Mouse (Mus musculus): ENCODE measurements around the gene Dbil5. TPM values are rescaled to one million over a fixed set of nuclear protein-coding genes. Genes with fewer than 3 reads are reported as not detected.

Gene Dbil5
- total RNA-seq, 1 experiment = 1.4 TPM

DNA sequence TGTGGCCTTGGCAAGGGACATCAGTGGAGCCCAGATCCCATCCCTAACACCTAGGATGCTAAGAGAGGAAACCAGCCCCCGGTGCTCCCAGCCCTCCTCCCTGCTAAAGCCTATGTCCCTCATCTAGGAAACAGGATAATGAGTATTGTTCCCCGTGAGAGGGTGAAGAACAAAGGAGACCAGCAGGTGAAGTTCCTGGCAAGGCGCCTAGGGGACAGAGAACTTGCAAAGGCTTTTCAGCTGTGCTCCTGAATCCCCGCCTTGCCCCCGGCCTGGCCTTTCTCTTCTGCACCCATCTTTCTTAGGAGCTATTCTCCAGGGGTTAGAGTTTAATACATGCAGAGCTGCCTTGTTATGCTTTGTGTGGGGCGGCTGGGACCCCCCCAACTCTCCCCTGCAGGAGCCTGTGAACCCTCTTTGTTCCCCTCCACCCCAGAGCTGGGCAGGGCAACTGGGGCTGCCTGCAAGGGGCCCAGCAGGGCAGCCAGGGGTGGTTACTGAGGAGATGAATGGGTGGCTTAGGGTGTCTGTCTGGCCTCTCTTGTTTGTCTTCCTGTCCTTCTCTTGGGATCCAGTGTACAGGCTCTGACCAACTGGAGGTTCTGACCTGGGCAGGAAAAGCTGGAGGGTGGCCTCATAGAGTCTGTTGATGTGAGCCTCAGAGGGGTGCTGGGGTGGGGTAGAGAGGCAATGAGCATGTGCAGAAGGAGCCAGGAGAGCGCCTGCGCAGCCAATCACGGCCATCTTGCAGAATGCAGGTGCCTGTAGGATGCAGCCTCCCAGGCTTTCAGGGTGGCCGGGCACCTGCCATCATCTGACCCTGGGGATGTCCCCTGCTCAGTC is 43.0 kb downstream of the Dbil5 start:
- TF ChIP-seq ZC3H11A (IDR thresholded peaks at IDR 0.05; ENCODE audit: borderline replicate concordance, low read depth, low read length) (no peak), MAFK (IDR thresholded peaks at IDR 0.05; ENCODE audit: insufficient read depth, low read depth, low read length) (no peak), HCFC1 (IDR thresholded peaks at IDR 0.05; ENCODE audit: borderline replicate concordance, insufficient read depth, low read length) (no peak), CHD2 (IDR thresholded peaks at IDR 0.05; ENCODE audit: low read depth, low read length) (no peak), ZNF384 (IDR thresholded peaks at IDR 0.05; ENCODE audit: low read depth, low read length) (no peak)
- DNase-seq (ENCODE audit: low read depth, low spot score) = no peak
- H3K36me3 ChIP-seq (ENCODE audit: control insufficient read depth, insufficient read depth, low read length, poor library complexity, severe bottlenecking) = peaks cover 10% of the 10 kb centered on the region
- H3K4me3 ChIP-seq (ENCODE audit: insufficient read depth in 1 of 2, low read depth in 1 of 2, low read length in 2 of 2, poor library complexity in 1 of 2, severe bottlenecking in 1 of 2) = no peak overlapping the region
- peaks cover 0 to 12% of the 10 kb centered on the region in 2 experiments; a peak in 3 of 4 replicates for H3K4me1 ChIP-seq (ENCODE audit: control insufficient read depth in 2 of 2, insufficient read depth in 2 of 2, low read length in 2 of 2, poor library complexity in 1 of 2)
- H3K9ac ChIP-seq (ENCODE audit: insufficient read depth, low read depth, low read length, poor library complexity, severe bottlenecking) = no peak overlapping the region
- in situ Hi-C loops (cut with MboI; ENCODE audit: low sequenced_read_pairs in 2 of 2, unreplicated experiment in 2 of 2) = no loop called here
- H3K9me3 ChIP-seq (ENCODE audit: control insufficient read depth, insufficient read depth, low read depth, low read length) = no peaks in the 10 kb centered on the region
- H3K27ac ChIP-seq (ENCODE audit: insufficient read depth, low read depth, low read length, poor library complexity, severe bottlenecking) = no peak overlapping the region

DNA sequence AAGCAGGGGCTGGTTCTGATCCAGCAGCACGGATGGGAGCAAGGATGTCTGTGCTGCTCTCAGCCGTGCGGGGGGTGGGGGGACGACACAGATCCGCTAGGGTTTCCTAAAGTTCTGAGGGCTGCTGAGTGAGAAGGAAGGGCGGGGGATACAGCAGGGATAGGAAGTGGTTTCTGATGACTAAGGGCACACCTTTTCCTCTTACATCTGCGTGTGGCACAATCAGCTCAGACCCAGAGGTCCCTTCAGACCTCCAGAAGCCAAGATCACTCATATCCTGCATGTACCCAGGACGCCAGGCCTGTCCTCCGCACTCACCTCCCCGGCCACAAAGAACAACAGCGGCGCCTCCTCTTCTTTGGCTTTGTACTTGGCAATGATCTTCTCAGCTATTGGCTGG is 43.8 kb downstream of the Dbil5 start:
- H3K4me1 ChIP-seq (ENCODE audit: control insufficient read depth in 2 of 2, insufficient read depth in 2 of 2, low read length in 2 of 2, poor library complexity in 1 of 2) = peaks cover 0 to 12% of the 10 kb centered on the region in 2 experiments; a peak in 3 of 4 replicates

DNA sequence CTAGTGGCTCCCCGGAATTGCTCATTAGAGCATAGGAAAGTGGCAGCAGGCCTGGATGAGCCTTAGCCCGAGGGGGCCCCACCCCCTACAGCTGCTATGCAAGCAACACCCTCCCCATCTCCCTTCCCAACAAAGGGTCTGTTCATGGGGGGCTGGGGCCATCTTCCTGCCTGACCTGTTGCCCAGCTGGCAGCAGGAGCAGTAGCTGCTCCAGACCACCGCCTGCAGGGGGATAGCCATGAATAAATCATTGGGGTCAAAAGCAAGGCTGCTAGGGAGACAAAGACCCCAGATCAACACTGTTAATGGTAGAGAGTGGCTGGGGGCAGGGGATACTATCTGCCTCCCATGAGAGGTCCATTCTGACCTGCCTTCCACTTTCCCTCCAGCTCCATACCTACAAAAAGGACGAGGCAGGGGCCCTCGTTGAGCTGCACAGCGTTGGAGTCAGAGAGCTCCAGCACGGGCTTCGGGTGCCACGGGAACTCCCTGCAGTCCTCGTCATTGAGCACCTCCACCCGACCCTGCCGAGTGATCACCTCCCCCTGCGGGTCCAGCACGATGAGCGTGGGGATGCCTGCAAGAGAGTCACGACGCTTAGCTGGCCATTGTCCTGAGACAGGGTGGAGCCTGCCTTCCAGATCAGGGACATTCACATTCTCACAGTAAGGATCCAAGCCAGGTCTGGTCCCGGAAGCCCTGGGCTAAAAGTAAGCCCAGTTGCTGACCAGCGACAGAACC is 45.4 kb downstream of the Dbil5 start:
- Histone ChIP-seq H3K4me1 (ENCODE audit: control insufficient read depth in 2 of 2, insufficient read depth in 2 of 2, low read length in 2 of 2, poor library complexity in 1 of 2) (peaks cover 0 to 12% of the 10 kb centered on the region in 2 experiments; a peak in 3 of 4 replicates), H3K4me3 (ENCODE audit: insufficient read depth in 1 of 2, low read depth in 1 of 2, low read length in 2 of 2, poor library complexity in 1 of 2, severe bottlenecking in 1 of 2) (no peak overlapping the region), H3K9me3 (ENCODE audit: control insufficient read depth, insufficient read depth, low read depth, low read length) (no peaks in the 10 kb centered on the region), H3K36me3 (ENCODE audit: control insufficient read depth, insufficient read depth, low read length, poor library complexity, severe bottlenecking) (peaks cover 10% of the 10 kb centered on the region), H3K9ac (ENCODE audit: insufficient read depth, low read depth, low read length, poor library complexity, severe bottlenecking) (no peak overlapping the region), H3K27ac (ENCODE audit: insufficient read depth, low read depth, low read length, poor library complexity, severe bottlenecking) (no peak overlapping the region)
- TF ChIP-seq HCFC1 (IDR thresholded peaks at IDR 0.05; ENCODE audit: borderline replicate concordance, insufficient read depth, low read length) (no peak), ZC3H11A (IDR thresholded peaks at IDR 0.05; ENCODE audit: borderline replicate concordance, low read depth, low read length) (no peak), CHD2 (IDR thresholded peaks at IDR 0.05; ENCODE audit: low read depth, low read length) (no peak), ZNF384 (IDR thresholded peaks at IDR 0.05; ENCODE audit: low read depth, low read length) (no peak), MAFK (IDR thresholded peaks at IDR 0.05; ENCODE audit: insufficient read depth, low read depth, low read length) (no peak)
- no peak for DNase-seq (ENCODE audit: low read depth, low spot score)
- in situ Hi-C loops (cut with MboI; ENCODE audit: low sequenced_read_pairs in 2 of 2, unreplicated experiment in 2 of 2) = no loop called here

More for the DNA sequence above, 43.8 kb downstream of the Dbil5 start:
- in situ Hi-C loops (cut with MboI; ENCODE audit: low sequenced_read_pairs in 2 of 2, unreplicated experiment in 2 of 2) = no loop called here
- DNase-seq (ENCODE audit: low read depth, low spot score) = no peak
- no peak overlapping the region for H3K27ac ChIP-seq (ENCODE audit: insufficient read depth, low read depth, low read length, poor library complexity, severe bottlenecking)
- H3K4me3 ChIP-seq (ENCODE audit: insufficient read depth in 1 of 2, low read depth in 1 of 2, low read length in 2 of 2, poor library complexity in 1 of 2, severe bottlenecking in 1 of 2) = no peak overlapping the region
- no peak overlapping the region for H3K9ac ChIP-seq (ENCODE audit: insufficient read depth, low read depth, low read length, poor library complexity, severe bottlenecking)
- H3K36me3 ChIP-seq (ENCODE audit: control insufficient read depth, insufficient read depth, low read length, poor library complexity, severe bottlenecking) = peaks cover 10% of the 10 kb centered on the region
- TF ChIP-seq CHD2 (IDR thresholded peaks at IDR 0.05; ENCODE audit: low read depth, low read length) = no peak
- TF ChIP-seq ZC3H11A (IDR thresholded peaks at IDR 0.05; ENCODE audit: borderline replicate concordance, low read depth, low read length) = no peak
- TF ChIP-seq ZNF384 (IDR thresholded peaks at IDR 0.05; ENCODE audit: low read depth, low read length) = no peak
- no peak for TF ChIP-seq HCFC1 (IDR thresholded peaks at IDR 0.05; ENCODE audit: borderline replicate concordance, insufficient read depth, low read length)
- no peak for TF ChIP-seq MAFK (IDR thresholded peaks at IDR 0.05; ENCODE audit: insufficient read depth, low read depth, low read length)
- no peaks in the 10 kb centered on the region for H3K9me3 ChIP-seq (ENCODE audit: control insufficient read depth, insufficient read depth, low read depth, low read length)

DNA sequence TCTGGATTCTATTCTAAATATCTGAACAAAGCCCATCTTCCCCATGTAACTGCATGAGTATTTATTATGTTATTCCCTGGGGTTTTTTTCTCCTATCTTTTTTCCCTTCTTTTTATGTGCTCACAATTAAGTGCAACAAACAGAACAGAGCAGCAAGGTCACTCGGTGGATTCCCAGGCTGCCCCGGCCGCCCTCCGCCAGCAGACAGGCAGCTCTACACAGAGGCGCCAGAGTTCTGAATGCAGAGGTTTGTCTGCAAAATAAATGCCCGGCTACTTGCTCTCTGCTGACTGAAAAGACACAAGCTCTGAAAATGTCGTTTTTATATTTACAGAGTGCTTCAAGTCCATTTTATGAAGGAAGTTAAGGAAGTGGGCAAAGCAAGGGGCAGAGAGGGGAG is 50.1 kb downstream of the Dbil5 start:
- Histone ChIP-seq H3K27ac (ENCODE audit: insufficient read depth, low read depth, low read length, poor library complexity, severe bottlenecking) (no peak overlapping the region), H3K9me3 (ENCODE audit: control insufficient read depth, insufficient read depth, low read depth, low read length) (no peaks in the 10 kb centered on the region), H3K36me3 (ENCODE audit: control insufficient read depth, insufficient read depth, low read length, poor library complexity, severe bottlenecking) (no peaks in the 10 kb centered on the region; the same call in 1 of the 2 replicates), H3K4me1 (ENCODE audit: control insufficient read depth in 2 of 2, insufficient read depth in 2 of 2, low read length in 2 of 2, poor library complexity in 1 of 2) (peaks cover 0 to 10% of the 10 kb centered on the region in 2 experiments; a peak in 3 of 4 replicates), H3K9ac (ENCODE audit: insufficient read depth, low read depth, low read length, poor library complexity, severe bottlenecking) (no peak overlapping the region), H3K4me3 (ENCODE audit: insufficient read depth in 1 of 2, low read depth in 1 of 2, low read length in 2 of 2, poor library complexity in 1 of 2, severe bottlenecking in 1 of 2) (no peak overlapping the region)
- no peak for DNase-seq (ENCODE audit: low read depth, low spot score)
- TF ChIP-seq MAFK (IDR thresholded peaks at IDR 0.05; ENCODE audit: insufficient read depth, low read depth, low read length) = no peak
- no peak for TF ChIP-seq ZC3H11A (IDR thresholded peaks at IDR 0.05; ENCODE audit: borderline replicate concordance, low read depth, low read length)
- no peak for TF ChIP-seq CHD2 (IDR thresholded peaks at IDR 0.05; ENCODE audit: low read depth, low read length)
- TF ChIP-seq HCFC1 (IDR thresholded peaks at IDR 0.05; ENCODE audit: borderline replicate concordance, insufficient read depth, low read length) = no peak
- TF ChIP-seq ZNF384 (IDR thresholded peaks at IDR 0.05; ENCODE audit: low read depth, low read length) = no peak
- in situ Hi-C loops (cut with MboI; ENCODE audit: low sequenced_read_pairs in 2 of 2, unreplicated experiment in 2 of 2) = no loop called here
